Mouse (Mus musculus) heart, embryonic 15.5 days (tissue): ENCODE data around the gene Lrfn3. TPM values are rescaled to one million over a fixed set of nuclear protein-coding genes. Genes with fewer than 3 reads are reported as not detected.

Experiments
- ATAC-seq: fragments of 200-750 bp; cut with Nextera tagmentation; replicated peaks from 2 replicates; pipeline ENCODE4 v1.8.0; 2017; ENCODE audit warnings: low read depth, moderate TSS enrichment; ENCODE audit not compliant: insufficient number of reproducible peaks, insufficient read depth, low FRiP score
- H3K27ac ChIP-seq: fragments of 300-500 bp; sonication (generic); 2 replicates; pipeline ENCODE4 v1.5.1; 2015; ENCODE audit warnings: mild to moderate bottlenecking, inconsistent platforms
- H3K27me3 ChIP-seq: fragments of 300-500 bp; sonication (generic); 2 replicates; pipeline ENCODE4 v1.6.1; 2015; ENCODE audit warnings: inconsistent platforms
- H3K36me3 ChIP-seq: fragments of 300-500 bp; sonication (generic); 2 replicates; pipeline ENCODE4 v1.6.1; 2015; ENCODE audit warnings: mild to moderate bottlenecking, inconsistent platforms
- H3K4me1 ChIP-seq: fragments of 300-500 bp; sonication (generic); replicated peaks from 2 replicates; pipeline ENCODE4 v1.6.1; 2015; ENCODE audit warnings: inconsistent platforms
- H3K4me2 ChIP-seq: fragments of 300-500 bp; sonication (generic); 2 replicates; pipeline ENCODE4 v1.6.1; 2015; ENCODE audit warnings: inconsistent platforms, mild to moderate bottlenecking, moderate library complexity
- H3K4me3 ChIP-seq: fragments of 300-500 bp; sonication (generic); 2 replicates; pipeline ENCODE4 v1.5.1; 2015; ENCODE audit warnings: mild to moderate bottlenecking, inconsistent platforms
- H3K9ac ChIP-seq: fragments of 300-500 bp; sonication (generic); 2 replicates; pipeline ENCODE4 v1.6.1; 2015; ENCODE audit warnings: mild to moderate bottlenecking, inconsistent platforms
- H3K9me3 ChIP-seq: fragments of 300-500 bp; sonication (generic); replicated peaks from 2 replicates; pipeline ENCODE4 v1.6.1; 2016; ENCODE audit warnings: inconsistent platforms
- WGBS: fragments of 180-500 bp; shearing (Covaris S2); methylation state at CpG from one replicate; pipeline ENCODE4 v1.1.7; 2015; ENCODE audit warnings: mixed read lengths; 5-methylcytosine and 5-hydroxymethylcytosine counted together
- polyA plus RNA-seq: library from polyadenylated mRNA; unstranded; fragments of >200 nt; fragmentation: Nextera tagmentation; extraction: Ambion mirVana; gene quantifications from 2 replicates; pipeline ENCODE4 v1.2.1, GENCODE M21; 2015

Gene Lrfn3
- polyA plus RNA-seq, 1 experiment from 2014 or later, result 1.4 TPM

DNA sequence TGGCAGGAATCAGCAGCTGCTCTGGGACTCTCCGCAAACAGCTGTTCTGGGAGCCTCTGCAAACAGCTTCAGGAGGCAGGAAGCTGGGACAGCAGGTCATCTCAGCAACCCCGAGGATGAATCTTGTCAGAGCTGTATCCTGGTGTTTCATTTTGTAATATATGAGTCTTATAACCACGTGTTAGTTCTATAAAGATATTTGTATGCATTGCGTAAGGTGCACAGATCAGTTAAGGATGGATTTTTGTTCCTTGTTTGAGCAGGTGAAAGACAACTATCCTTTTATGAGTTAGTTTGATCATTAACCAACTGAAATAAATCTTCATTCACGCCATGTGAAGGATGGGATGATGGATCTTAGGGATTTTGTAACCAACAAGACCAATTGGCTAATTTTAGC is 17.5 kb upstream of the Lrfn3 start:
- Histone ChIP-seq H3K27ac (no peak overlapping the region), H3K4me2 (no peak overlapping the region), H3K36me3 (no peaks in the 10 kb centered on the region), H3K4me3 (no peak overlapping the region), H3K4me1 (no peaks in the 10 kb centered on the region), H3K27me3 (no peaks in the 10 kb centered on the region), H3K9ac (no peak overlapping the region), H3K9me3 (no peaks in the 10 kb centered on the region)
- no peak for ATAC-seq
- WGBS, result 51% methylated on average over 5 of the region's 5 CpGs

DNA sequence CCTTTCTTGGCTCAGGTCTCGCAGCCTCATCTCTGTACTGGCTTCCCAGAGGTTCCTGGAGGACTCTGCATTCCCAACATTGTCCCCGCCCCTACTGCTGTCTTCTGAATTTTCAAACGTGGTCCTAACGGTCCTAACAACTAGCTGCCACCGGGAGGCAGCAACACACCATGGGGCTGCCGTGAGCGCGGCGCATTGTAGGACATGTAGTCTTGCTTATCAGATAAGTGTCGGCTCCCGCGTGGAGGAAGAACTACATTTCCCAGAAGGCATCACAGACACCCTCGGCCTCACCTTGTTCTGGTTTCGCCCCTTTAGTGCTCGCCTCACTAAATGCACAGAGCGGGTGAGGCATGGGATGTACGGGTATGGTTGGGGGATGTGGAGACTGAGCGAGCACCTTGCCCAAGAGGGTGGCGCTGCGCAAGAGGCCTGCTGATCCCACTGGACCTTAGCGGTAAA is 11.0 kb upstream of the Lrfn3 start:
- H3K4me1 ChIP-seq, result 0 out of 2 replicates have a peak, but pooled peaks cover 3% of the 10 kb centered on the region
- no peaks in the 10 kb centered on the region for H3K36me3 ChIP-seq
- H3K4me3 ChIP-seq, result peak overlapping the region; percentile 56
- H3K9ac ChIP-seq, result peak overlapping the region; percentile 48; the same call in 1 of the 2 replicates
- no peaks in the 10 kb centered on the region; the same call in 1 of the 2 replicates for H3K27me3 ChIP-seq
- WGBS, result under 1% methylated on average over 21 of the region's 21 CpGs
- peak overlapping the region; percentile 80 for H3K4me2 ChIP-seq
- no peaks in the 10 kb centered on the region for H3K9me3 ChIP-seq
- no peak overlapping the region for H3K27ac ChIP-seq
- ATAC-seq, result peak; percentile 98

DNA sequence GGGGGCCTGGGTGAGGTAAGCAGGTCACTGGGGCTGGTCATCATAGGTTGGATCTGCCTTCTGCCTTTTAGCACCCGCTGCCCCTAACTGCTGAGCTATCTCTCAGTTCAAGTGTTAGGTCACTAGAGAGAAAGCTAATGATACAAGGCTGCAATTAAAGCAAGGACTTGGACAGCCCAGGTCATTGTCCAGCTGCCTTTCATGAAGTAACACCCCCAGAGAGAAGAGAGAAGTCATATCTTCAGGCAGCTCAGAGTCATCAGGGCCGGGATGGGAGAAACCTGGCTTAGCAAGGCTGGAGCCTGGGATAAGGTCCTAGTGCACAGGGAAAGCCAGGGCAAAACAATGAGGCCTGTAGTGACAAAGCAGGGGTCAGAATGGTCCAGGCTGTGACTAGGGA is 4.9 kb upstream of the Lrfn3 start:
- Histone ChIP-seq H3K36me3 (no peaks in the 10 kb centered on the region), H3K9me3 (no peaks in the 10 kb centered on the region), H3K27me3 (peaks cover 28% of the 10 kb centered on the region), H3K4me2 (no peak overlapping the region), H3K4me1 (peaks cover 8% of the 10 kb centered on the region), H3K9ac (no peak overlapping the region), H3K27ac (no peak overlapping the region), H3K4me3 (no peak overlapping the region)
- ATAC-seq, result no peak
- WGBS, result 53% methylated on average over 2 of the region's 2 CpGs

DNA sequence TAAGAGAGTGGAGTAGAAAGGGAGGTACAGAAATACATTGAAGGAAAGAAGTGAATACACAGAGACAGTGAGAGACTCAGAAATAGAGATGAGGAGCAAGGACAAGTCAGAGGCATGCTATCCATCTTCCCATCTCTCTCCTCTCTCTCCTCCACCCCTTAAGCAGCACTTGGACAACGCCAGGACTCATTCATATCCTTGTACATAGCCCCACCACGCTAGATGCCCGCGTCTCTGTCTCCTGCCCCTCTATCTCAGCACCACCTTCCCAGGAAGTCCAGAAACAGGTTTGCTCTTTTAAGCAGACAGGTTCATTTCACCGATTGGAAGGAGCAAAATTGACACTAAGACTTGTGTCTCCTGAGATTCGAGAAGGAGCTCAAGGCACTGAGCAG is 769 bp upstream of the Lrfn3 start:
- H3K27ac ChIP-seq, result no peak overlapping the region
- 61% methylated on average over 6 of the region's 6 CpGs for WGBS
- peaks cover 12% of the 10 kb centered on the region for H3K4me1 ChIP-seq
- peaks cover 29% of the 10 kb centered on the region for H3K27me3 ChIP-seq
- H3K4me3 ChIP-seq, result peak overlapping the region; percentile 67
- no peaks in the 10 kb centered on the region for H3K9me3 ChIP-seq
- H3K4me2 ChIP-seq, result peak overlapping the region; percentile 91
- peak overlapping the region; percentile 71 for H3K9ac ChIP-seq
- no peak for ATAC-seq
- H3K36me3 ChIP-seq, result no peaks in the 10 kb centered on the region

DNA sequence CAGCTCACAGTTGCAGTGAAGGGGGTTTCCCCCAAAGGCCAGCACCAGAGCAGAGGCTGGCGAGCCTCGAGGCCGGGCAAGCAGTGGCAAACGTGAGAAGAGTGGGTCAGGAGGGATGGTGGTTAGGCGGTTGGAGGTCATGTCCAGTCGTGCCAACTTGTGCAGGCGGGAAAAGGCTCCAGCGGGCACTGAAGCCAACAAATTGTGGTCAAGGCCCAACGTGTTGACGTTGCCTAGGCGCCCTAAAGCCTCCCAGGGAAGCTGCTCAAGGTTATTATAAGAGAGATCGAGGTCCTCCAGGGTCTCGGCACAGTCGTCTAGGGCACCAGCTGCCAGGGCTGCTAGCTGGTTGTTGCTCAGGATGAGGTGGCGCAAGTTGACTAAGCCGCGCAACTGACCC is 2.5 kb downstream of the Lrfn3 start:
- no peak overlapping the region for H3K4me3 ChIP-seq
- H3K4me1 ChIP-seq, result peaks cover 12% of the 10 kb centered on the region
- H3K4me2 ChIP-seq, result no peak overlapping the region
- no peak overlapping the region for H3K9ac ChIP-seq
- 81% methylated on average over 17 of the region's 17 CpGs for WGBS
- peaks cover 23% of the 10 kb centered on the region for H3K27me3 ChIP-seq
- H3K9me3 ChIP-seq, result no peaks in the 10 kb centered on the region
- no peak overlapping the region for H3K27ac ChIP-seq
- no peak for ATAC-seq
- no peaks in the 10 kb centered on the region for H3K36me3 ChIP-seq

DNA sequence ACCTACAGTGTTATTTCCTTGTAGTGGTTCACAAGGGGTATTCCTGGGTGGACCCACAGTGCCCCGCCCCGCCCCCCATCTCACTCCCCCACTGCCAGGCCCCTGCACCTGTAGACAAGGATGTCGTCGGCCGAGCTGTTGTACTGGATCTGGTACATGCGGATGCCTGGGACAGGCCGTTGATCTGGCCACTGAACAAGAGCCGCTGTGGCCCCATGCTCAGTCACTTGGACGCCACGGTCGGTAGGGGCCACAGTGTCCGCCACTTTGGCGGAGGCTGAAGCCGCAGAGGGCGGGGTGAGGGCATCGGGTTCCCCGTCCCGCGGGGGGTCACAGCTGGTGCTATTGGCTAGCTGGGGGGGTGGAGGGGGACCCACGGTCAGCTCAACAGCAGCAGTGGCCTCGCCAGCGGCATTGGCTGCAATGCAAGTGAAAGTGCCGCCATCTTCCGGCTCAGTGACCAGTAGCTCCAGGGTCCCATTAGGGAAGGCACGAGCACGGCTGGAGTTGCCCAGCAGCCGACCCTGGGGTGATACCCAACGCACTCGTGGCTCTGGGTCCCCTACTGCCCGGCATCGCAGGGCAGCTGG is 3.2 kb downstream of the Lrfn3 start:
- H3K27me3 ChIP-seq, result peaks cover 17% of the 10 kb centered on the region

DNA sequence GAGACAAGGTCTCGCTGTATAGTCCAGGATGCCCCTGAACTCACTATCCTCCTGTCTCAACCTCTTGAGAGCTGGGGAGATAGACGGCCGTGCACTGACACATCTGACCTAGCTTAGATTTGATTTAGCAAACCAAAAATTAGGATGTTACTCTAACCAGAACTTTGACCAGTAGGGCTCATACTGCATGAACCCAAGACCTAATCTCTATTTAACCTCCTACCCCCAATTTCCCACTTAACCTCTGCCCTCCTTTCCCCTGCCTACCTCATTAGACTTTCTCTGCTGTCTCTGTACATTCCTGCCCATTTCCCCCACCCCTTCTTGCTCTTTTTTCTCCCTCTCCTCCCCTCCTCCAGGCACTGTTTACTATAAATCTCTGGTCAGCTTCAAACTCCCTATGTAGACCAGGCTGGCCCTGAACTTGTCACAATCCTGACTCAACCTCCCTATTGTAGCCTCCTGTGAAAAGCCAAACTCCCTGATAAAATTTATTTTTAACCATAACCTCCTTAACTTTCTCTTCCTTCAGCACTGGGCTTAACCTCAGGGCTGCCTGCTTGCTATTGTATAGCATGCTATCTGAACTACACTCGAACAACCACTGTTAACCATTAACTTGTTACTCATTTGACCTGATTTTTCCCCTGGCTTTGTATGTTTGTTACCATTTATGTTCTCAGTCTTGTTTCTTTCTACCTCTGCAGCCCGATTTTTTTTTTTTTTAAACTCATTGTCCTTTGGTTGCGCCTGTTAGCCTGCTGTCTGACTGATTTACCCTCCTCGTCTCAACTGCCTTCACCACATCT is 4.0 kb downstream of the Lrfn3 start:
- H3K9me3 ChIP-seq, result no peaks in the 10 kb centered on the region
- peaks cover 9% of the 10 kb centered on the region; the same call in 1 of the 2 replicates for H3K27me3 ChIP-seq
- H3K4me3 ChIP-seq, result no peak overlapping the region
- H3K27ac ChIP-seq, result no peak overlapping the region
- 70% methylated on average over 7 of the region's 7 CpGs for WGBS
- H3K4me1 ChIP-seq, result peaks cover 11% of the 10 kb centered on the region
- no peak for ATAC-seq
- H3K4me2 ChIP-seq, result no peak overlapping the region
- no peaks in the 10 kb centered on the region for H3K36me3 ChIP-seq
- H3K9ac ChIP-seq, result no peak overlapping the region

More for the DNA sequence above, 3.2 kb downstream of the Lrfn3 start:
- Histone ChIP-seq H3K9me3 (no peaks in the 10 kb centered on the region), H3K36me3 (no peaks in the 10 kb centered on the region), H3K4me2 (no peak overlapping the region), H3K27ac (no peak overlapping the region), H3K9ac (no peak overlapping the region), H3K4me1 (peaks cover 12% of the 10 kb centered on the region), H3K4me3 (no peak overlapping the region)
- no peak for ATAC-seq
- WGBS, result 75% methylated on average over 31 of the region's 31 CpGs

DNA sequence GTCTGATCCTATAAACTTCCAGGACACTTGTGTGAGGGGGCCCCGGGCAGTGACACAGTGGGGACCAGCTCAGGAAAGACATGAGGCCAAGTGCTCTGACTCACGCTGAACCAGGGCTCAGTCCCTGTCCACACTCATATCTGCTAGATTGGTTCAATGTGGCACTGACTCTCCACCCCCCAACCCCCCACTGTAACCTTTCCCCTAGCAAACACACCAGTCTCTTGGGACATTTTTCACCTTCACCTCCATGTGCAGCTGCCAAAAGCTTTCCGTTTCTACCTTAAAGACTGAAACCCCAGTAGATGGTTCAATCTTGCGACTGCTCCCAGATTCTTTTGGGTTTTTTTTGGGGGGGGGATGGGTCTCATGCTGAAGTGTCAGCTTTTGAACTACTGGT is 8.5 kb downstream of the Lrfn3 start:
- Histone ChIP-seq H3K4me2 (no peak overlapping the region), H3K9me3 (no peaks in the 10 kb centered on the region), H3K27me3 (peaks cover 26% of the 10 kb centered on the region; the same call in 1 of the 2 replicates), H3K4me3 (no peak overlapping the region), H3K36me3 (no peaks in the 10 kb centered on the region), H3K9ac (no peak overlapping the region), H3K4me1 (no peaks in the 10 kb centered on the region), H3K27ac (no peak overlapping the region)
- 69% methylated on average over 4 of the region's 4 CpGs for WGBS
- ATAC-seq, result no peak

DNA sequence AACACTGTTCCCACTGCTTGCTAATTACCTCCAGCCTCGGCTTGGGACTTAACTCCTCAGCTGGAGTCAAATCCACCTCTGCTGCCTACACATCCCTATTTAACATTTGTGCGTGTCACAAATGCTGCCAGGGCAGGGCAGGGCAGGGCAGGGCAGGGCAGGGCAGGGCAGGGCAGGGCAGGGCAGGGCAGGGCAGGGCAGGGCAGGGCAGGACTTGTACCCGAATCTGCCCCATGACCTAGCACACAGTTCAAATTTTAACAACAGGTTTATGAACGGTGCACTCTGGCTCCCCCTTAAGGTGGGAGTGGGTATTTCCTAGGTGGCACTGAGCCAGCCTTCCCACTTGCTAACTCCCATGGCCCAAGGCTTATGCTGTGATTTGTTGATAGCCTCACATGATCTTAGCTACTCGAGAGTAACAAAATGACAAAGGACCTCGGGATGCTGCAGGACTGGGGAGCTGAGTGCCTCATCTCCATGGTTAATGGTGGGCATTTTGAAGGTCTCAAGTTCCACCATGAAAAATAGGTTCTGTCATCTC is 9.2 kb downstream of the Lrfn3 start:
- no peak for ATAC-seq
- Histone ChIP-seq H3K36me3 (no peaks in the 10 kb centered on the region), H3K4me3 (no peak overlapping the region), H3K9me3 (no peaks in the 10 kb centered on the region), H3K27ac (no peak overlapping the region), H3K4me2 (no peak overlapping the region), H3K4me1 (no peaks in the 10 kb centered on the region), H3K9ac (no peak overlapping the region), H3K27me3 (peaks cover 33% of the 10 kb centered on the region)
- 17% methylated on average over 6 of the region's 6 CpGs for WGBS

GRCm38 (mm10) chr7:30347828-30348227 is 14.7 kb downstream of the Lrfn3 start:
- Histone ChIP-seq H3K4me3 (no peak overlapping the region), H3K4me2 (no peak overlapping the region), H3K9me3 (no peaks in the 10 kb centered on the region), H3K36me3 (no peaks in the 10 kb centered on the region), H3K9ac (no peak overlapping the region), H3K27me3 (peaks cover 57% of the 10 kb centered on the region), H3K4me1 (peaks cover 2% of the 10 kb centered on the region; the same call in 1 of the 2 replicates), H3K27ac (no peak overlapping the region)
- 2% methylated on average over 30 of the region's 30 CpGs for WGBS
- no peak for ATAC-seq

DNA sequence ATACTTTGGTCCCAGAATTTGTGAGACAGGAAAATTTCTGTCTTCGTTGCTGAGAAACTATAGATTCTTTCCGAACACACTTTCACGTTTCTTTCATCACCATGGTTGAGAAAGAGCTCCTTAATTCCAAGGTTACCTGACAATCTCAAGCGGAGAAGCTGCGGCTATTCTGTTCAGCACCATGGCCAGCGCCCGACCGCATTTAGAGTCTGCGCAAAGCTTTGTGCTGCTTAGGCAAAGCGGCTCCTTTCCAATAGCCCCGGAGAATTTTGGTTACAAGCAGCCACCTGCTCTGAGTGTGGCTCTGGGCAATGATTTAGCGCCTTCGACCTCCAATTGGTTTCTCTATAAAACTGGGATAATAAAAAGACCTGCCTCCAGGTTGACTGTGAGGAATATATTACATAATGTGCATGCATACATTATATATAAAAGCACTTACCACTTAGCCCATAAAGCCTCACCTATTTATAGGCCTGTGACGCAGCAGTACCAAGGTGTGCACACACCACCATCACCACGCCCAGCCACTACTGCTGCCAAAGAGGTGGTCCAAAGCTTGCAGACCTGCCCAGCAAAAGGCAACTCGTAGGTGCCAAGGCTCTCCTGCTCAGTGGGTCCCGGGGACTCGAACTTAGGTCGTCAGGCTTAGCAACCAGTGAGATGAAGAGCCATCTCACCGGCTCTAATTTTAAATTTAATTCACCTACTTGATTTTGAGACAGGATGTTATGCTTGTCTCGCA is 15.8 kb downstream of the Lrfn3 start:
- Histone ChIP-seq H3K27ac (no peak overlapping the region), H3K27me3 (peaks cover 59% of the 10 kb centered on the region), H3K9me3 (no peaks in the 10 kb centered on the region), H3K9ac (no peak overlapping the region), H3K4me3 (no peak overlapping the region), H3K36me3 (no peaks in the 10 kb centered on the region), H3K4me2 (no peak overlapping the region), H3K4me1 (peaks cover 2% of the 10 kb centered on the region; the same call in 1 of the 2 replicates)
- no peak for ATAC-seq
- WGBS, result 24% methylated on average over 21 of the region's 21 CpGs
